Mouse (Mus musculus) left cerebral cortex, postnatal 25 days (tissue): ENCODE data around the gene Olfr1252. TPM values are rescaled to one million over a fixed set of nuclear protein-coding genes. Genes with fewer than 3 reads are reported as not detected.

Source experiments
- DNase-seq, 2 experiments: peaks; one replicate each; pipeline ENCODE4 v3.0.0; 2022; ENCODE audit warnings: low spot score in 2 of 2, mixed read lengths in 1 of 2
- intact Hi-C: fragments of 180-260 bp; cut with DNase I; formaldehyde crosslinking; loops from one replicate; pipeline ENCODE4 v1.15.1; 2025
- total RNA-seq, 2 experiments: library from RNA; stranded (reverse); gene quantifications; 2 replicates each; pipeline ENCODE4 v1.2.3; 2021

The Olfr1252 gene
- total RNA-seq: not detected

DNA sequence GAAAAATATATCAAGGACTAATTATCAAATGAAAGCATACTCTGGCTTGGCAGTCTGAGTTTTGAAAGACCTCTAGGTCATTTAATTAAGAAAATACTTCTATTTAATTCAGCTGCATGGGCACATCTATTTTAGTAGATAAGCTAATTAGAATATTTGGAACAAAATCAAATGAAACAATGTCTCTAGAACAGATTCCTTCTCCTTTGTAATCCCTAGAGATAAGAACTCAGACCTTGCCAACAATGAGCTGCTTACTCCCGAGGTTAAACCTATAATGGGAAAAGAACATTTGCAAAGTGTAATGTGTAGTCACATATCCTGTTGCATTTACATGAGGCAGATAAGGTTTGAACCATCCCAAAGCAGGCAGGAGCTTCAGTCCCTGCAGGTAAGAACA lies at the start of gene Olfr1252:
Gene Olfr1252 (minus strand): TSS at position 101 of the 400 bp plus-strand sequence.
- intact Hi-C loops: no loop called here
- no peak for DNase-seq

DNA sequence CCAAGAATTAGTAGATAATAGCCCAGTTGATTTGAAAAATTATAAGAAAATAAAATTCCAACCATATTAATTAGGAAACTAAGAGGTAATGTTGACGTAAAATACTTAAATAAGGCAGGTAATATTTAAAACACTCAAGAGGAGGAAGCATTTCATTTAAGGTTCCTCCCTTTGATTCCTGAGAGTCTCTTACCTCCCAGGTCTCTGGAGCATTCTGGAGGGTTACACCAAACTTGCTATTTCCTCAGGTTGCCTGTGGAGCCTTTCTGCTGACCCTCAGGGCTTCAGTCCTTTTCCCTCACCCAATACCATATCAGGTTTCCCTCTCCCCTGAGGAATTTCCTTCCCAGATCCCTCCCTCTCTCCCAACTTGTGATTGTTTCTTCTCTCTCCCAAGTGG lies 32.2 kb upstream of the Olfr1252 start, which contains the start of gene Olfr1253:
Gene Olfr1253 (minus strand): TSS at position 101 of the 400 bp plus-strand sequence.
- DNase-seq: no peak
- intact Hi-C loops: no loop called here

DNA sequence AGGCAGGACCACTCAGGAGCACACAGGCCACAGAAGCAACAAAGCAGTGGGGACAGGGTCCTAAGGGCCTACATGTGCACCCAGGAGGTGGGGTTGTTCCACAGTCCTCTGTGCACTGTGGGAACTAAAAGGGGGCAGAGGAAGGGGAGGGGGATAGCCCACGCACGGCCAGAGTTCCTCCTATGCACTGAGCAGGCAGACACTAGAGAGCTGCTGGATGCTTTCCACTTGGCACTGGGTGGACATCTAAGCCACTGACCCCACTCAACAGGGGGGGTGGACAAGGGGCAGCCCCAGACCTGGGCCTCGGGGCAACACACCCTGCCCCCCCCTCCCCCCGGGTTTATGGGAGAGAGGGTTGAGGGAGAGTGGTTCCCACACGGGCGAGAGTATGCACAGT lies 32.8 kb downstream of the Olfr1252 start:
- intact Hi-C loops: no loop called here
- DNase-seq: no peak

DNA sequence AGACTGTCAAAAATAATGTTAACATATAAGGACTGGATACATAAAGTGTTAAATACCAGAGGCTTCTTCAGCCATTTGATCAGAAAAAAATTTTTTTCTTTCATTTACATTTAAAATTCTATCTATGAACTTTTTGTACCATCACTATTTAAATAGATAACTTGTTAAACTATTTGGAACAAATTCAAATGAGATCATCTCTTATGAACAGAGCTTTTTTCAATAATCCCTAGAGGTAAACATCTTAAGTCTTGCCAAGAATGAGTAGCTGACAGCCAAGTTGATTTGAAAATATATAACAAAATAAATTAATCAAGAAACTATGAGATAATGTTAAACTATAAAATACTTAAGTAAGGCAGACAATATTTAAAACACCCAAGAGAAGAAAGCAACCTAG lies 53.0 kb downstream of the Olfr1252 start, which contains the start of gene Olfr1251:
Gene Olfr1251 (minus strand): TSS at position 101 of the 400 bp plus-strand sequence.
- intact Hi-C loops: no loop called here
- no peak for DNase-seq

Other genes with a start within 250 kb of the Olfr1252 start
- gene Olfr1241, start 237.9 kb downstream of the Olfr1252 start, total RNA-seq: not detected
- not detected for gene Olfr1242, start 226.7 kb downstream of the Olfr1252 start, total RNA-seq
- not detected for gene Olfr1243, start 193.5 kb downstream of the Olfr1252 start, total RNA-seq
- gene Olfr1245, start 146.6 kb downstream of the Olfr1252 start, total RNA-seq: not detected
- not detected for gene Olfr1246, start 131.9 kb downstream of the Olfr1252 start, total RNA-seq
- gene Olfr1247, start 110.9 kb downstream of the Olfr1252 start, total RNA-seq: under 1 TPM in 1 of 2 experiments, not detected in 1; 0.14 TPM
- not detected for gene Olfr1248, start 106.8 kb downstream of the Olfr1252 start, total RNA-seq
- not detected for gene Olfr1249, start 90.0 kb downstream of the Olfr1252 start, total RNA-seq
- not detected for gene Olfr1250, start 63.5 kb downstream of the Olfr1252 start, total RNA-seq
- not detected for gene Olfr1251, start 53.1 kb downstream of the Olfr1252 start, total RNA-seq
- gene Olfr1253, start 32.1 kb upstream of the Olfr1252 start, total RNA-seq: not detected
- gene Olfr1254, start 68.6 kb upstream of the Olfr1252 start, total RNA-seq: not detected
- not detected for gene Olfr1255, start 87.0 kb upstream of the Olfr1252 start, total RNA-seq
- gene Olfr1256, start 116.5 kb upstream of the Olfr1252 start, total RNA-seq: under 1 TPM in 1 of 2 experiments, not detected in 1; 0.05 TPM
- gene Olfr48, start 123.2 kb upstream of the Olfr1252 start, total RNA-seq: not detected
- not detected for gene Olfr1257, start 153.4 kb upstream of the Olfr1252 start, total RNA-seq
- gene Olfr1258, start 202.3 kb upstream of the Olfr1252 start, total RNA-seq: not detected
- not detected for gene Olfr1259, start 223.7 kb upstream of the Olfr1252 start, total RNA-seq
- gene Olfr1260, start 249.3 kb upstream of the Olfr1252 start, total RNA-seq: not detected